Mouse (Mus musculus): ENCODE measurements around the gene Nup62. TPM values are rescaled to one million over a fixed set of nuclear protein-coding genes. Genes with fewer than 3 reads are reported as not detected.

Nup62 gene
- total and polyA plus RNA-seq, 2 experiments from 2014 or later: 50.5 to 68.7 TPM

- Histone ChIP-seq H3K27ac (ENCODE audit: low read depth, low read length) (no peak overlapping the region), H3K4me3 (ENCODE audit: low read depth, low read length) (no peak overlapping the region), H3K4me1 (ENCODE audit: insufficient read depth) (no peaks in the 10 kb centered on the region), H3K9ac (no peak overlapping the region), H3K36me3 (ENCODE audit: insufficient read depth) (no peaks in the 10 kb centered on the region), H3K4me2 (ENCODE audit: low read depth) (no peak overlapping the region), H3K27me3 (ENCODE audit: insufficient read depth, low read length) (no peaks in the 10 kb centered on the region), H3K9me3 (ENCODE audit: low read length) (no peaks in the 10 kb centered on the region)
- DNase-seq (no peak), ATAC-seq (no peak)
- TF ChIP-seq CTCF (IDR thresholded peaks at IDR 0.05; ENCODE audit: low read depth): no peak
- 84% methylated on average over 3 of the region's 3 CpGs for WGBS
Observed at GRCm38 (mm10) chr7:44789531-44789930, 26.4 kb upstream of the Nup62 start.

GRCm38 (mm10) chr7:44790066-44790465 is 25.8 kb upstream of the Nup62 start:
- ATAC-seq: no peak
- 62% methylated on average over 4 of the region's 4 CpGs for WGBS

GRCm38 (mm10) chr7:44792781-44793180 is 23.1 kb upstream of the Nup62 start:
- WGBS: 85% methylated on average over 6 of the region's 6 CpGs
- no peak for DNase-seq
- no peaks in the 10 kb centered on the region for H3K36me3 ChIP-seq (ENCODE audit: insufficient read depth)
- H3K27ac ChIP-seq (ENCODE audit: low read depth, low read length): no peak overlapping the region
- no peaks in the 10 kb centered on the region for H3K27me3 ChIP-seq (ENCODE audit: insufficient read depth, low read length)
- H3K4me2 ChIP-seq (ENCODE audit: low read depth): no peak overlapping the region
- no peak for ATAC-seq
- no peaks in the 10 kb centered on the region for H3K9me3 ChIP-seq (ENCODE audit: low read length)
- H3K9ac ChIP-seq: no peak overlapping the region
- no peak overlapping the region for H3K4me3 ChIP-seq (ENCODE audit: low read depth, low read length)
- no peaks in the 10 kb centered on the region for H3K4me1 ChIP-seq (ENCODE audit: insufficient read depth)
- TF ChIP-seq CTCF (IDR thresholded peaks at IDR 0.05; ENCODE audit: low read depth): no peak

More at GRCm38 (mm10) chr7:44790066-44790465, 25.8 kb upstream of the Nup62 start:
- Histone ChIP-seq H3K27ac (ENCODE audit: low read depth, low read length) (no peak overlapping the region), H3K4me3 (ENCODE audit: low read depth, low read length) (no peak overlapping the region), H3K36me3 (ENCODE audit: insufficient read depth) (no peaks in the 10 kb centered on the region), H3K4me1 (ENCODE audit: insufficient read depth) (no peaks in the 10 kb centered on the region), H3K27me3 (ENCODE audit: insufficient read depth, low read length) (no peaks in the 10 kb centered on the region), H3K9me3 (ENCODE audit: low read length) (no peaks in the 10 kb centered on the region), H3K4me2 (ENCODE audit: low read depth) (no peak overlapping the region), H3K9ac (no peak overlapping the region)
- no peak for DNase-seq
- TF ChIP-seq CTCF (IDR thresholded peaks at IDR 0.05; ENCODE audit: low read depth): no peak

- 81% methylated on average over 2 of the region's 2 CpGs for WGBS
Observed at GRCm38 (mm10) chr7:44808927-44809326, 7.0 kb upstream of the Nup62 start.

GRCm38 (mm10) chr7:44809466-44809865 is 6.4 kb upstream of the Nup62 start:
- Histone ChIP-seq H3K27me3 (ENCODE audit: insufficient read depth, low read length) (no peaks in the 10 kb centered on the region), H3K9me3 (ENCODE audit: low read length) (no peaks in the 10 kb centered on the region), H3K9ac (no peak overlapping the region), H3K4me1 (ENCODE audit: insufficient read depth) (no peaks in the 10 kb centered on the region), H3K36me3 (ENCODE audit: insufficient read depth) (0 out of 2 replicates have a peak, but pooled peaks cover 4% of the 10 kb centered on the region), H3K4me3 (ENCODE audit: low read depth, low read length) (no peak overlapping the region), H3K4me2 (ENCODE audit: low read depth) (no peak overlapping the region), H3K27ac (ENCODE audit: low read depth, low read length) (no peak overlapping the region)
- ATAC-seq (no peak), DNase-seq (no peak)
- TF ChIP-seq CTCF (IDR thresholded peaks at IDR 0.05; ENCODE audit: low read depth): no peak
- WGBS: 94% methylated on average over 3 of the region's 3 CpGs

More at GRCm38 (mm10) chr7:44808927-44809326, 7.0 kb upstream of the Nup62 start:
- H3K27ac ChIP-seq (ENCODE audit: low read depth, low read length): no peak overlapping the region
- ATAC-seq: no peak
- no peak overlapping the region for H3K9ac ChIP-seq
- no peaks in the 10 kb centered on the region for H3K9me3 ChIP-seq (ENCODE audit: low read length)
- no peaks in the 10 kb centered on the region for H3K4me1 ChIP-seq (ENCODE audit: insufficient read depth)
- H3K27me3 ChIP-seq (ENCODE audit: insufficient read depth, low read length): no peaks in the 10 kb centered on the region
- no peak overlapping the region for H3K4me3 ChIP-seq (ENCODE audit: low read depth, low read length)
- TF ChIP-seq CTCF (IDR thresholded peaks at IDR 0.05; ENCODE audit: low read depth): no peak
- no peak overlapping the region for H3K4me2 ChIP-seq (ENCODE audit: low read depth)
- DNase-seq: no peak
- H3K36me3 ChIP-seq (ENCODE audit: insufficient read depth): 0 out of 2 replicates have a peak, but pooled peaks cover 1% of the 10 kb centered on the region

- 82% methylated on average over 4 of the region's 4 CpGs for WGBS
- ATAC-seq: no peak
- no peaks in the 10 kb centered on the region for H3K27me3 ChIP-seq (ENCODE audit: insufficient read depth, low read length)
- TF ChIP-seq CTCF (IDR thresholded peaks at IDR 0.05; ENCODE audit: low read depth): no peak
- 0 out of 2 replicates have a peak, but pooled peaks cover 4% of the 10 kb centered on the region for H3K4me1 ChIP-seq (ENCODE audit: insufficient read depth)
- H3K36me3 ChIP-seq (ENCODE audit: insufficient read depth): 0 out of 2 replicates have a peak, but pooled peaks cover 4% of the 10 kb centered on the region
- H3K9me3 ChIP-seq (ENCODE audit: low read length): no peaks in the 10 kb centered on the region
- no peak overlapping the region for H3K9ac ChIP-seq
- DNase-seq: no peak
- H3K4me2 ChIP-seq (ENCODE audit: low read depth): no peak overlapping the region
- no peak overlapping the region for H3K27ac ChIP-seq (ENCODE audit: low read depth, low read length)
- H3K4me3 ChIP-seq (ENCODE audit: low read depth, low read length): no peak overlapping the region
Observed at GRCm38 (mm10) chr7:44810365-44810764, 5.5 kb upstream of the Nup62 start.

- ATAC-seq (no peak), DNase-seq (no peak)
- Histone ChIP-seq H3K9ac (no peak overlapping the region), H3K4me3 (ENCODE audit: low read depth, low read length) (no peak overlapping the region), H3K27ac (ENCODE audit: low read depth, low read length) (no peak overlapping the region), H3K9me3 (ENCODE audit: low read length) (no peaks in the 10 kb centered on the region), H3K4me2 (ENCODE audit: low read depth) (no peak overlapping the region), H3K27me3 (ENCODE audit: insufficient read depth, low read length) (no peaks in the 10 kb centered on the region), H3K36me3 (ENCODE audit: insufficient read depth) (0 out of 2 replicates have a peak, but pooled peaks cover 4% of the 10 kb centered on the region), H3K4me1 (ENCODE audit: insufficient read depth) (0 out of 2 replicates have a peak, but pooled peaks cover 4% of the 10 kb centered on the region)
- no peak for TF ChIP-seq CTCF (IDR thresholded peaks at IDR 0.05; ENCODE audit: low read depth)
- WGBS: 90% methylated on average over 7 of the region's 7 CpGs
Observed at GRCm38 (mm10) chr7:44810819-44811557, 4.9 kb upstream of the Nup62 start.

Measured in forebrain, postnatal 0 days (tissue).